Mouse (Mus musculus) brain, embryonic 14.5 days (tissue): ENCODE results near the gene Camta1.

Source experiments
- CTCF ChIP-seq: fragments of 200-500 bp; IDR thresholded peaks from 2 replicates; pipeline ENCODE4 v1.5.1; 2012; ENCODE audit warnings: inconsistent platforms, mild to moderate bottlenecking, moderate library complexity, borderline replicate concordance; ENCODE audit not compliant: insufficient read depth, insufficient read length; ENCODE audit errors: extremely low read depth
- POLR2A ChIP-seq: fragments of 200-500 bp; IDR thresholded peaks from 2 replicates; pipeline ENCODE4 v1.6.1; 2012; ENCODE audit warnings: mild to moderate bottlenecking, inconsistent platforms, borderline replicate concordance; ENCODE audit not compliant: poor library complexity, insufficient read depth, insufficient read length, severe bottlenecking; ENCODE audit errors: extremely low read depth

- TF ChIP-seq CTCF (no peak), POLR2A (no peak)
Observed at GRCm38 (mm10) chr4:151202891-151203290, 658.8 kb downstream of the Camta1 start.
